Mouse (Mus musculus) ES-E14 (cell line): ENCODE results near the gene Dnah8.

Source experiments
- HCFC1 ChIP-seq: IDR thresholded peaks from 2 replicates; pipeline ENCODE4 v1.6.1; 2012; ENCODE audit warnings: low read length, inconsistent platforms, borderline replicate concordance; ENCODE audit not compliant: insufficient read depth
- MAFK ChIP-seq: IDR thresholded peaks from 2 replicates; pipeline ENCODE4 v1.6.1; 2014; ENCODE audit warnings: mild to moderate bottlenecking, low read depth, low read length, inconsistent platforms; ENCODE audit not compliant: insufficient read depth
- ZC3H11A ChIP-seq: IDR thresholded peaks from 2 replicates; pipeline ENCODE4 v1.6.1; 2012; ENCODE audit warnings: low read depth, mild to moderate bottlenecking, inconsistent platforms, low read length, borderline replicate concordance
- ZNF384 ChIP-seq: IDR thresholded peaks from 2 replicates; pipeline ENCODE4 v1.6.1; 2012; ENCODE audit warnings: low read depth, low read length, inconsistent platforms

- TF ChIP-seq MAFK (no peak), ZC3H11A (no peak), HCFC1 (no peak), ZNF384 (no peak)
Observed at GRCm38 (mm10) chr17:30594407-30594806, 29.7 kb upstream of the Dnah8 start.
